Mouse (Mus musculus) hindbrain, embryonic 13.5 days (tissue): ENCODE measurements around the gene Spata5. TPM values are rescaled to one million over a fixed set of nuclear protein-coding genes. Genes with fewer than 3 reads are reported as not detected.

Experiments used
- ATAC-seq: fragments of 200-750 bp; cut with Nextera tagmentation; 2 replicates; pipeline ENCODE4 v1.8.0; 2017; ENCODE audit warnings: moderate TSS enrichment; ENCODE audit not compliant: low FRiP score
- H3K27ac ChIP-seq: fragments of 300-500 bp; sonication (generic); 2 replicates; pipeline ENCODE4 v1.5.1; 2015; ENCODE audit warnings: inconsistent platforms, mild to moderate bottlenecking, moderate library complexity
- H3K27me3 ChIP-seq: fragments of 300-500 bp; sonication (generic); 2 replicates; pipeline ENCODE4 v1.6.1; 2015; ENCODE audit warnings: mild to moderate bottlenecking, inconsistent platforms
- H3K36me3 ChIP-seq: fragments of 300-500 bp; sonication (generic); 2 replicates; pipeline ENCODE4 v1.6.1; 2015; ENCODE audit warnings: mild to moderate bottlenecking, inconsistent platforms
- H3K4me1 ChIP-seq: fragments of 300-500 bp; sonication (generic); replicated peaks from 2 replicates; pipeline ENCODE4 v1.6.1; 2015; ENCODE audit warnings: inconsistent platforms
- H3K4me2 ChIP-seq: fragments of 300-500 bp; sonication (generic); 2 replicates; pipeline ENCODE4 v1.6.1; 2015; ENCODE audit warnings: inconsistent platforms, mild to moderate bottlenecking, moderate library complexity
- H3K4me3 ChIP-seq: fragments of 300-500 bp; sonication (generic); 2 replicates; pipeline ENCODE4 v1.5.1; 2015; ENCODE audit warnings: mild to moderate bottlenecking, inconsistent platforms
- H3K9ac ChIP-seq: fragments of 300-500 bp; sonication (generic); 2 replicates; pipeline ENCODE4 v1.6.1; 2015; ENCODE audit warnings: mild to moderate bottlenecking, inconsistent platforms
- H3K9me3 ChIP-seq: fragments of 300-500 bp; sonication (generic); 2 replicates; pipeline ENCODE4 v1.6.1; 2016; ENCODE audit warnings: inconsistent platforms
- WGBS: fragments of 180-500 bp; shearing (Covaris S2); methylation state at CpG from one replicate; pipeline ENCODE4 v1.1.7; 2015; 5-methylcytosine and 5-hydroxymethylcytosine counted together
- polyA plus RNA-seq: library from polyadenylated mRNA; unstranded; fragments of >200 nt; fragmentation: Nextera tagmentation; extraction: Ambion mirVana; gene quantifications from 2 replicates; pipeline ENCODE4 v1.2.1, GENCODE M21; 2015

The Spata5 gene
- polyA plus RNA-seq, 1 experiment from 2014 or later: 30.6 TPM

- H3K27me3 ChIP-seq: no peaks in the 10 kb centered on the region
- WGBS: 86% methylated on average over 4 of the region's 4 CpGs
Observed at GRCm38 (mm10) chr3:37546351-37546750, 126.7 kb downstream of the Spata5 start.

GRCm38 (mm10) chr3:37550190-37550589 lies 130.5 kb downstream of the Spata5 start:
- H3K9me3 ChIP-seq: no peaks in the 10 kb centered on the region
- H3K4me2 ChIP-seq: no peak overlapping the region
- no peak for ATAC-seq
- no peak overlapping the region for H3K4me3 ChIP-seq
- no peaks in the 10 kb centered on the region for H3K4me1 ChIP-seq
- H3K27me3 ChIP-seq: no peaks in the 10 kb centered on the region
- H3K27ac ChIP-seq: no peak overlapping the region
- WGBS: 95% methylated on average over 3 of the region's 3 CpGs
- no peaks in the 10 kb centered on the region for H3K36me3 ChIP-seq
- no peak overlapping the region for H3K9ac ChIP-seq

More at GRCm38 (mm10) chr3:37546351-37546750, 126.7 kb downstream of the Spata5 start:
- H3K4me1 ChIP-seq: no peaks in the 10 kb centered on the region
- H3K27ac ChIP-seq: no peak overlapping the region
- H3K4me3 ChIP-seq: no peak overlapping the region
- H3K9me3 ChIP-seq: no peaks in the 10 kb centered on the region
- no peaks in the 10 kb centered on the region for H3K36me3 ChIP-seq
- no peak overlapping the region for H3K9ac ChIP-seq
- no peak for ATAC-seq
- no peak overlapping the region for H3K4me2 ChIP-seq

GRCm38 (mm10) chr3:37550594-37550993 lies 130.9 kb downstream of the Spata5 start:
- H3K27ac ChIP-seq: no peak overlapping the region
- no peaks in the 10 kb centered on the region for H3K4me1 ChIP-seq
- no peaks in the 10 kb centered on the region for H3K27me3 ChIP-seq
- no peaks in the 10 kb centered on the region for H3K36me3 ChIP-seq
- H3K9me3 ChIP-seq: no peaks in the 10 kb centered on the region
- 69% methylated on average over 1 of the region's 1 CpGs for WGBS
- no peak overlapping the region for H3K4me3 ChIP-seq
- H3K4me2 ChIP-seq: no peak overlapping the region
- ATAC-seq: no peak
- H3K9ac ChIP-seq: no peak overlapping the region

- Histone ChIP-seq H3K9ac (no peak overlapping the region), H3K4me1 (no peaks in the 10 kb centered on the region), H3K9me3 (no peaks in the 10 kb centered on the region), H3K4me2 (no peak overlapping the region), H3K27me3 (no peaks in the 10 kb centered on the region), H3K4me3 (no peak overlapping the region), H3K27ac (no peak overlapping the region), H3K36me3 (no peaks in the 10 kb centered on the region)
- ATAC-seq: no peak
- 79% methylated on average over 1 of the region's 1 CpGs for WGBS
Observed at GRCm38 (mm10) chr3:37551486-37551885, 131.8 kb downstream of the Spata5 start.

- WGBS: 74% methylated on average over 3 of the region's 3 CpGs
- Histone ChIP-seq H3K4me2 (no peak overlapping the region), H3K27ac (no peak overlapping the region), H3K4me3 (no peak overlapping the region), H3K27me3 (no peaks in the 10 kb centered on the region), H3K9me3 (no peaks in the 10 kb centered on the region), H3K4me1 (no peaks in the 10 kb centered on the region), H3K9ac (no peak overlapping the region), H3K36me3 (no peaks in the 10 kb centered on the region)
- no peak for ATAC-seq
Observed at GRCm38 (mm10) chr3:37552244-37552643, 132.5 kb downstream of the Spata5 start.

GRCm38 (mm10) chr3:37553371-37554033 lies 133.8 kb downstream of the Spata5 start:
- no peaks in the 10 kb centered on the region for H3K9me3 ChIP-seq
- H3K9ac ChIP-seq: no peak overlapping the region
- H3K36me3 ChIP-seq: no peaks in the 10 kb centered on the region
- H3K4me3 ChIP-seq: no peak overlapping the region
- 96% methylated on average over 1 of the region's 1 CpGs for WGBS
- H3K27me3 ChIP-seq: no peaks in the 10 kb centered on the region
- H3K4me2 ChIP-seq: no peak overlapping the region
- no peak overlapping the region for H3K27ac ChIP-seq
- no peak for ATAC-seq
- H3K4me1 ChIP-seq: no peaks in the 10 kb centered on the region

GRCm38 (mm10) chr3:37556412-37557113 lies 136.9 kb downstream of the Spata5 start:
- H3K36me3 ChIP-seq: no peaks in the 10 kb centered on the region
- no peaks in the 10 kb centered on the region for H3K27me3 ChIP-seq
- H3K4me2 ChIP-seq: no peak overlapping the region
- H3K4me3 ChIP-seq: no peak overlapping the region
- no peak for ATAC-seq
- H3K4me1 ChIP-seq: no peaks in the 10 kb centered on the region
- no peaks in the 10 kb centered on the region for H3K9me3 ChIP-seq
- WGBS: 79% methylated on average over 7 of the region's 7 CpGs
- no peak overlapping the region for H3K9ac ChIP-seq
- H3K27ac ChIP-seq: no peak overlapping the region

- Histone ChIP-seq H3K4me2 (no peak overlapping the region), H3K36me3 (no peaks in the 10 kb centered on the region), H3K9ac (no peak overlapping the region), H3K27me3 (no peaks in the 10 kb centered on the region), H3K27ac (no peak overlapping the region), H3K9me3 (no peaks in the 10 kb centered on the region), H3K4me3 (no peak overlapping the region), H3K4me1 (no peaks in the 10 kb centered on the region)
- ATAC-seq: no peak
- 88% methylated on average over 4 of the region's 4 CpGs for WGBS
Observed at GRCm38 (mm10) chr3:37557741-37558479, 138.2 kb downstream of the Spata5 start.

- Histone ChIP-seq H3K27me3 (no peaks in the 10 kb centered on the region), H3K27ac (no peak overlapping the region), H3K9me3 (no peaks in the 10 kb centered on the region), H3K4me2 (no peak overlapping the region), H3K4me3 (no peak overlapping the region), H3K9ac (no peak overlapping the region), H3K36me3 (no peaks in the 10 kb centered on the region), H3K4me1 (no peaks in the 10 kb centered on the region)
- no peak for ATAC-seq
- 95% methylated on average over 2 of the region's 2 CpGs for WGBS
Observed at GRCm38 (mm10) chr3:37559339-37559738, 139.6 kb downstream of the Spata5 start.

- Histone ChIP-seq H3K9ac (no peak overlapping the region), H3K27me3 (no peaks in the 10 kb centered on the region), H3K9me3 (no peaks in the 10 kb centered on the region), H3K4me2 (no peak overlapping the region), H3K27ac (no peak overlapping the region), H3K36me3 (no peaks in the 10 kb centered on the region), H3K4me1 (no peaks in the 10 kb centered on the region), H3K4me3 (no peak overlapping the region)
- ATAC-seq: no peak
- 93% methylated on average over 3 of the region's 3 CpGs for WGBS
Observed at GRCm38 (mm10) chr3:37561466-37561865, 141.8 kb downstream of the Spata5 start.

- WGBS: 97% methylated on average over 6 of the region's 6 CpGs
Observed at GRCm38 (mm10) chr3:37566097-37566496, 146.4 kb downstream of the Spata5 start.

GRCm38 (mm10) chr3:37567505-37567904 lies 147.8 kb downstream of the Spata5 start:
- Histone ChIP-seq H3K4me2 (no peak overlapping the region), H3K27me3 (no peaks in the 10 kb centered on the region), H3K4me3 (no peak overlapping the region), H3K4me1 (peaks cover 12% of the 10 kb centered on the region), H3K9ac (no peak overlapping the region), H3K9me3 (no peaks in the 10 kb centered on the region), H3K27ac (no peak overlapping the region), H3K36me3 (no peaks in the 10 kb centered on the region)
- ATAC-seq: no peak
- WGBS: 92% methylated on average over 1 of the region's 1 CpGs

More at GRCm38 (mm10) chr3:37566097-37566496, 146.4 kb downstream of the Spata5 start:
- H3K4me3 ChIP-seq: no peak overlapping the region
- H3K4me2 ChIP-seq: no peak overlapping the region
- H3K9me3 ChIP-seq: no peaks in the 10 kb centered on the region
- no peak for ATAC-seq
- H3K4me1 ChIP-seq: peaks cover 12% of the 10 kb centered on the region
- no peaks in the 10 kb centered on the region for H3K36me3 ChIP-seq
- no peak overlapping the region for H3K9ac ChIP-seq
- H3K27me3 ChIP-seq: no peaks in the 10 kb centered on the region
- no peak overlapping the region for H3K27ac ChIP-seq
